Mouse (Mus musculus) liver, embryonic 14.5 days (tissue): ENCODE measurements around the gene Aqp6. TPM values are rescaled to one million over a fixed set of nuclear protein-coding genes. Genes with fewer than 3 reads are reported as not detected.

Source experiments
- ATAC-seq: fragments of 200-750 bp; cut with Nextera tagmentation; 2 replicates; pipeline ENCODE4 v1.8.0; 2017; ENCODE audit warnings: moderate number of reproducible peaks, mild to moderate bottlenecking, moderate library complexity; ENCODE audit not compliant: insufficient read depth
- DNase-seq, 3 experiments: peaks; one replicate each; pipeline ENCODE4 v3.0.0-alpha.2; 2012 to 2013; ENCODE audit warnings: low read depth in 3 of 3, low spot score in 3 of 3
- H3K27ac ChIP-seq: fragments of 300-500 bp; sonication (generic); 2 replicates; pipeline ENCODE4 v1.5.1; 2014; ENCODE audit warnings: moderate library complexity, mild to moderate bottlenecking, control low read depth, inconsistent platforms
- H3K27me3 ChIP-seq: fragments of 300-500 bp; sonication (generic); 2 replicates; pipeline ENCODE4 v1.6.1; 2014; ENCODE audit warnings: mild to moderate bottlenecking, low read length, moderate library complexity; ENCODE audit not compliant: control insufficient read depth, insufficient read depth
- H3K36me3 ChIP-seq: fragments of 300-500 bp; sonication (generic); replicated peaks from 2 replicates; pipeline ENCODE4 v1.6.1; 2014; ENCODE audit warnings: low read depth; ENCODE audit not compliant: control insufficient read depth, insufficient read depth
- H3K4me1 ChIP-seq, 2 experiments: fragments of 200-500 bp in 1 of 2; fragments of 300-500 bp in 1 of 2; sonication (generic) in 1 of 2; replicated peaks; 2 replicates each; pipeline ENCODE4 v1.6.1; 2012 to 2014; ENCODE audit warnings: antibody characterized with exemption in 1 of 2, inconsistent platforms in 1 of 2, low read length in 1 of 2; ENCODE audit not compliant: control insufficient read depth in 2 of 2, insufficient read depth in 2 of 2
- H3K4me2 ChIP-seq: fragments of 300-500 bp; sonication (generic); 2 replicates; pipeline ENCODE4 v1.6.1; 2014; ENCODE audit warnings: low read depth, mild to moderate bottlenecking, control low read depth, moderate library complexity
- H3K4me3 ChIP-seq, 2 experiments: fragments of 200-500 bp in 1 of 2; fragments of 300-500 bp in 1 of 2; sonication (generic) in 1 of 2; 2 replicates each; pipeline ENCODE4 v1.5.1; 2012 to 2014; ENCODE audit warnings: low read depth in 2 of 2, low read length in 2 of 2, mild to moderate bottlenecking in 2 of 2, control low read depth in 1 of 2, inconsistent platforms in 1 of 2, moderate library complexity in 1 of 2; ENCODE audit not compliant: insufficient read depth in 1 of 2
- H3K9ac ChIP-seq: fragments of 300-500 bp; sonication (generic); replicated peaks from 2 replicates; pipeline ENCODE4 v1.6.1; 2014; ENCODE audit warnings: mild to moderate bottlenecking, control low read depth, moderate library complexity
- H3K9me3 ChIP-seq: fragments of 300-500 bp; sonication (generic); 2 replicates; pipeline ENCODE4 v1.6.1; 2016; ENCODE audit warnings: low read length, mixed read lengths; ENCODE audit not compliant: control insufficient read depth
- CTCF ChIP-seq: IDR thresholded peaks from 2 replicates; pipeline ENCODE4 v1.5.1; 2016; ENCODE audit warnings: antibody characterized with exemption, low read depth, control low read depth
- EP300 ChIP-seq: IDR thresholded peaks from 2 replicates; pipeline ENCODE4 v1.6.1; 2016; ENCODE audit warnings: antibody characterized with exemption, low read depth
- WGBS: fragments of 180-500 bp; shearing (Covaris S2); extraction: QIAGEN DNeasy Blood & Tissue Kit; methylation state at CpG from one replicate; pipeline ENCODE4 v1.1.7; 2014; ENCODE audit not compliant: insufficient replicate concordance; 5-methylcytosine and 5-hydroxymethylcytosine counted together
- polyA plus RNA-seq, 2 experiments: library from polyadenylated mRNA; depleted of rRNA in 1 of 2; stranded (reverse) in 1 of 2; unstranded in 1 of 2; fragments of >200 nt; fragmentation: Nextera tagmentation in 1 of 2; extraction: Ambion mirVana in 1 of 2; gene quantifications; 2 replicates each; pipeline versions ENCODE4 v1.2.1 to v1.2.3; 2012 to 2014

Aqp6 gene
- polyA plus RNA-seq, 2 experiments, result not detected

- no peak overlapping the region for H3K9ac ChIP-seq
- peaks cover 27% of the 10 kb centered on the region for H3K27me3 ChIP-seq
- no peaks in the 10 kb centered on the region for H3K36me3 ChIP-seq
- H3K4me1 ChIP-seq, result no peaks in the 10 kb centered on the region
- H3K4me2 ChIP-seq, result no peak overlapping the region
- H3K4me3 ChIP-seq, result no peak overlapping the region
- WGBS, result 52% methylated on average over 8 of the region's 8 CpGs
- ATAC-seq (no peak), DNase-seq (no peak)
- TF ChIP-seq EP300, result no peak
- TF ChIP-seq CTCF, result no peak
- no peaks in the 10 kb centered on the region for H3K9me3 ChIP-seq
- no peak overlapping the region for H3K27ac ChIP-seq
These were observed 3.6 kb upstream of the Aqp6 start for GRCm38 (mm10) chr15:99597596-99597995.

DNA sequence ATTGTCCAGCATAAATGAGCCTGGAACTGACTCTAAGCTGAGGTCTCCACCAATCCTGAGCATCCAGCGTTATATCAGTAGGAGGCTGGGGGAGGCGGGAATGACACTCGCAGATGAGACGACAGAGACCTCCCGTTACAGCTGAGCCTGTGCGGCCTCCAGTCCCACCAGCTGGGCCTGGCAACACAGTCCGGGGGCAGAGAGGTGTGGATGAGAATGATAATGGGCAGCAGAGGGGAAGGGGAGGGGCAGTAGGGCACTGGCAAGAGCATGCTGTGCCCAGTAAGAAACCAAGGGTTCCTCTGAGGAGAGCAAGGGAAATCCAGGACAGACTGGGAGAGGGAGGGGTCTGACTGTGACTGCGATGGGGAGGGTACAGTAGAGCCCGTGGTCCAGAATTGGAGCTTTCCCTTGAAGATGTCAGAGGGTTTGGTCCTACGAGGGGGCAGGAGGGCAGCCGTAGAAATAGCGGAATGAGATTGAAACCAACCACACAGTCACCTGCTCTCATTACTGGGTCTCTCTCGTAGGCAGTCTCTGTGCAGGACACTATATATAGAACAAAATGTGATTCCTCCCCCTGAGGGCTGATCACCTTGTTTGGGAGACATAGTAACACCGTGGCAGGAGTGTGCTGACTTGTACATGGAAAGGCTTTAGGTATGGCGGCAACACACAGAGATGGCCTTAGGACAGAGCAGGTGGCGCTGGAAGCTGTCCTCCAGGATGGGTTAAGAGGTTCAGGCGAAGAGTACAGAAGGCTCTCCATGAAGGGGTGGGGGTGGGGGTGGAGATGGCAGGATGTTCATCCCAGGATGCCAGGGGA, 1.7 kb upstream of the Aqp6 start:
- H3K4me2 ChIP-seq, result no peak overlapping the region
- no peaks in the 10 kb centered on the region for H3K9me3 ChIP-seq
- H3K4me1 ChIP-seq, result no peaks in the 10 kb centered on the region
- H3K9ac ChIP-seq, result no peak overlapping the region
- WGBS, result 51% methylated on average over 17 of the region's 17 CpGs
- H3K27me3 ChIP-seq, result peaks cover 15% of the 10 kb centered on the region
- ATAC-seq (no peak), DNase-seq (no peak)
- H3K4me3 ChIP-seq, result no peak overlapping the region
- H3K27ac ChIP-seq, result no peak overlapping the region
- no peaks in the 10 kb centered on the region for H3K36me3 ChIP-seq
- TF ChIP-seq CTCF (no peak), EP300 (no peak)

DNA sequence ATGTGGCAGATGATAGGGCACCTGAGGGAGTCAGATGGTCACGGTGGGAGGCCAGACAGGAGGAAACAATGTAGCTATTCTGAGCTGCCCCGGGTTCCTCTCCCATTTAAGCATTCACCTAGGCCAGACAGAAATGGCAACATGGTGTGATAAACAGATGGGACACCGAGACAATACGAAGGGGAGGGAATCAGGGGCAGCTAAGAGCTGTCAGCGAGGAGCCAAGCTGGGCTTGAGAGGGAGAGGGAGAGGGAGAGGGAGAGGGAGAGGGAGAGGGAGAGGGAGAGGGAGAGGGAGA, 572 bp downstream of the Aqp6 start:
- no peaks in the 10 kb centered on the region for H3K9me3 ChIP-seq
- DNase-seq (no peak), ATAC-seq (no peak)
- H3K4me3 ChIP-seq, result no peak overlapping the region
- TF ChIP-seq EP300 (no peak), CTCF (no peak)
- WGBS, result 36% methylated on average over 5 of the region's 5 CpGs
- H3K27ac ChIP-seq, result no peak overlapping the region
- H3K9ac ChIP-seq, result no peak overlapping the region
- H3K4me2 ChIP-seq, result no peak overlapping the region
- peaks cover under 1 to 8% of the 10 kb centered on the region in 2 experiments for H3K4me1 ChIP-seq
- no peaks in the 10 kb centered on the region for H3K36me3 ChIP-seq
- H3K27me3 ChIP-seq, result peaks cover 12% of the 10 kb centered on the region

GRCm38 (mm10) chr15:99602206-99602820, 1.1 kb downstream of the Aqp6 start:
- Histone ChIP-seq H3K27me3 (peaks cover 12% of the 10 kb centered on the region), H3K4me1 (peaks cover 4 to 13% of the 10 kb centered on the region in 2 experiments), H3K9me3 (no peaks in the 10 kb centered on the region), H3K36me3 (no peaks in the 10 kb centered on the region), H3K4me2 (no peak overlapping the region), H3K9ac (no peak overlapping the region), H3K27ac (no peak overlapping the region), H3K4me3 (no peak overlapping the region)
- ATAC-seq (no peak), DNase-seq (no peak)
- 66% methylated on average over 17 of the region's 17 CpGs for WGBS
- TF ChIP-seq CTCF, result no peak

DNA sequence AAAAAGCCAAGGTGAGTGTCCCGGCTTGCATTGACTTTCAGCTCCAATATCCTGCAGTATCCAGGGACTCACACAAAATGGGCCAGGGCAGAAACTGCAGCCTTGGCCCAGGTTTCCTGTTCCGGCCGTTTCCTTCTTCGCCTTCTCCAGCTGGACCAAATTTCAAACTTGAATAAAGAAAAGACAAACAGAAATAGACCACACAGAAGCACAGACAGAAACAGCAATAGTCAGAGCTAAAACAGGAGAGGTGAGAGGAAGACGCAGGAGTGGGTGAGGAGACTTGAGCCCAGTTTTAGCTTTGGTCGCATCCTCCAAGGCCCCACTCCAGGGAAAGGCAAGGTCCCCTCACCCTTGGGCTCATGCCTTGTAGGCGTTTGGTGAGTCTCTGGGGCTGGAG, 2.0 kb downstream of the Aqp6 start:
- H3K27ac ChIP-seq, result no peak overlapping the region
- ATAC-seq, result no peak

More for the DNA sequence above, 2.0 kb downstream of the Aqp6 start:
- no peak for DNase-seq
- H3K27me3 ChIP-seq, result peaks cover 12% of the 10 kb centered on the region
- H3K36me3 ChIP-seq, result no peaks in the 10 kb centered on the region
- WGBS, result 63% methylated on average over 7 of the region's 7 CpGs
- H3K4me2 ChIP-seq, result no peak overlapping the region
- no peak overlapping the region for H3K4me3 ChIP-seq
- H3K9ac ChIP-seq, result no peak overlapping the region
- H3K4me1 ChIP-seq, result peaks cover 4 to 14% of the 10 kb centered on the region in 2 experiments
- TF ChIP-seq CTCF, result no peak
- TF ChIP-seq EP300, result no peak
- H3K9me3 ChIP-seq, result no peaks in the 10 kb centered on the region
